Mouse (Mus musculus) layer of hippocampus, adult 6 months (tissue): ENCODE measurements around the gene Serpinb7. TPM values are rescaled to one million over a fixed set of nuclear protein-coding genes. Genes with fewer than 3 reads are reported as not detected.

Experiments
- long read RNA-seq, 2 experiments: library from polyadenylated mRNA; unstranded; transcript quantifications; one replicate each; pipeline ENCODE4 v2.0.0; 2019 to 2020
- polyA plus RNA-seq: library from polyadenylated mRNA; unstranded; fragments of <200 nt; fragmentation: Nextera tagmentation; gene quantifications from 2 replicates; pipeline ENCODE4 v1.2.3, GENCODE M21; 2021

Gene Serpinb7
- polyA plus RNA-seq = 0.11 and 0.16 TPM in 2 replicates
- long read RNA-seq, experiment 1 = 0 reads
- long read RNA-seq, experiment 2 = 0 reads

DNA sequence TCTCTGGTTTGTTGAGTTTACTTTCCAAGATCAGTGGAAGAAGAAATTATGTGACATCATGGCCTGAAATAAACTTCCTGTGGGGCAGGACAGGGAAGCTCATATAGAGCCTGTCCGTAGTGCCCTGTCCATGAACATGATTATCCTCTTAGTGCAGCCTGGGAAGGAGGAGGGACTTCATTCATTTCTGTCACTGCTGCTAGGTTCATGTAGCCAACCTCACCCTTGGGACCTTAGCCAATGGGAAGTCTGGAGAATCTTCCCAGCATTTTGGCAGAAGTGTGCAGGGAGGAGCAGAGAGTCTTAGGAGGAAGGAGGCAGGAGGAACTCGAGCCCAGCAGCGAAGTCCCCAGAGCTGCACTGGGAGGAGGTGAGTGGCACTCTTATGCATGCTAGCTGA, at the start of gene Serpinb7:
Gene Serpinb7 (plus strand): TSS at position 301 of the 400 bp plus-strand sequence.

DNA sequence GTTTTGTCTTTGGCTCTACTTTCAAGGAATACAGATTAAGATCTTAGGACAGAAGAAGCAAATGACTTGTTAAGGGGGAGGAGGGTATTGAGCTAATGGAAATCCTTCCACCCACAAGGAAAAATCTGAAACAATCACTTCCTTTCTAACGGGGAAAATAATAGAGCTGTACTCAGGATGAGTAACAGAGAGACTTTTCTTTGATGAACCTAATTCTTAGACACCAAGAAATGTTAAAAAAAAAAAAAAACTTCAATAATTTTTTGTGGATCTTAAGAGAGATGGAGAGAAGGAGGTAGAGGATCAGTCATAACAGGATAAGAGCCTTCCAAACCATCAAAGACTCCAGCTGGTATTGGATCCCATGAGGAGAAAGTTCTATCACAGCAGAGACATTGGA, 38.6 kb upstream of the Serpinb7 start, which contains the start of gene Serpinb11:
Gene Serpinb11 (plus strand): TSS at position 301 of the 400 bp plus-strand sequence.

Other genes with a start within 250 kb of the Serpinb7 start
- not detected in 2 replicates for gene Serpinb3b, start 121.3 kb upstream of the Serpinb7 start, polyA plus RNA-seq
- gene Serpinb3c, start 121.3 kb upstream of the Serpinb7 start, polyA plus RNA-seq = not detected in 2 replicates
- not detected in 2 replicates for gene Serpinb11, start 38.5 kb upstream of the Serpinb7 start, polyA plus RNA-seq
- 0.06 TPM in 1 of 2 replicates, not detected in the other for gene Serpinb2, start 111.8 kb downstream of the Serpinb7 start, polyA plus RNA-seq
- gene Serpinb8, start 190.4 kb downstream of the Serpinb7 start, polyA plus RNA-seq = 2.3 and 2.5 TPM in 2 replicates